Mouse (Mus musculus): ENCODE measurements around the gene Hist1h2bk. TPM values are rescaled to one million over a fixed set of nuclear protein-coding genes. Genes with fewer than 3 reads are reported as not detected.
"Not testable (repeated sequence)": the region's sequence is repeated elsewhere in the genome, so short reads cannot be mapped to it uniquely, and the experiment has no call there.

Gene Hist1h2bk
- polyA plus RNA-seq, 1 experiment from 2014 or later = 14.1 TPM

DNA sequence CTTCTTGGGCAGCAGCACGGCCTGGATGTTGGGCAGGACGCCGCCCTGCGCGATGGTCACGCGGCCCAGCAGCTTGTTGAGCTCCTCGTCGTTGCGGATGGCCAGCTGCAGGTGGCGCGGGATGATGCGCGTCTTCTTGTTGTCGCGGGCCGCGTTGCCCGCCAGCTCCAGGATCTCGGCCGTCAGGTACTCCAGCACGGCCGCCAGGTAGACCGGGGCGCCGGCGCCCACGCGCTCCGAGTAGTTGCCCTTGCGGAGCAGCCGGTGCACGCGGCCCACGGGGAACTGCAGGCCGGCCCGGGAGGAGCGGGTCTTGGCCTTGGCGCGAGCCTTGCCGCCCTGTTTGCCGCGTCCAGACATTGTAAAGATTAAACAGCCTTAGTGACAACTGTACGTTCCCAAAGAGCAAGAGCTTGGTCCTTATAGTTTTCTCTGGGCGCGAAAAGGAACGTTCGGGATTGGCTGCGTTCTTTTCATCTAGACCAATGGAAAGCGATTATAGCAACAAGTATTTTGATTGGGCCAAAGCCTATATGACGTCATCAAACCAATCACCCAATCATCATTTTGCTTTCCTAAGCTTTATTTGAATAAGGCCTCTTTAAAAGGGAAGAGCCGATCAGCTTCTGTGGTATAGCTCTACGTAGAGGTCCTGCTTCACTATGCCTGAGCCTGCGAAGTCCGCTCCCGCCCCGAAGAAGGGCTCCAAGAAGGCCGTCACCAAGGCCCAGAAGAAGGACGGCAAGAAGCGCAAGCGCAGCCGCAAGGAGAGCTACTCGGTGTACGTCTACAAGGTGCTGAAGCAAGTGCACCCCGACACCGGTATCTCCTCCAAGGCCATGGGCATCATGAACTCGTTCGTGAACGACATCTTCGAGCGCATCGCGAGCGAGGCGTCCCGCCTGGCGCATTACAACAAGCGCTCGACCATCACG is 7.2 kb downstream of the Hist1h2bk start, which contains the start of the genes Hist1h2ag and Hist1h2bj:
TSS of gene Hist1h2ag (minus strand) at position 377 of the 935 bp plus-strand sequence.
TSS of gene Hist1h2bj (plus strand) at position 647 of the 935 bp plus-strand sequence.
- peak; percentile 93 for ATAC-seq (ENCODE audit: low FRiP score, low TSS enrichment)
- 0% methylated on average over 32 of the region's 80 CpGs for WGBS

GRCm38 (mm10) chr13:22043503-22044431 is 8.1 kb downstream of the Hist1h2bk start:
- Histone ChIP-seq H3K9ac (ENCODE audit: low read depth, low read length) (peak overlapping the region; percentile 69), H3K4me2 (replicated peaks; ENCODE audit: low read depth, low read length) (peak overlapping the region; percentile 41), H3K4me1 (ENCODE audit: control insufficient read depth, insufficient read depth, low read length) (peaks cover 12% of the 10 kb centered on the region), H3K4me3 (ENCODE audit: low read length) (peak overlapping the region; percentile 39), H3K9me3 (ENCODE audit: control insufficient read depth, low read length) (no peaks in the 10 kb centered on the region), H3K27ac (ENCODE audit: low read depth, low read length) (peak overlapping the region; percentile 53), H3K36me3 (ENCODE audit: control insufficient read depth, insufficient read depth, low read length) (no peaks in the 10 kb centered on the region), H3K27me3 (ENCODE audit: control insufficient read depth, insufficient read depth, low read length) (no peaks in the 10 kb centered on the region)
- WGBS = 1% methylated on average over 10 of the region's 14 CpGs
- ATAC-seq (ENCODE audit: low FRiP score, low TSS enrichment) = peak; percentile 11; the same call in 1 of the 2 replicates

More for the DNA sequence above, 7.2 kb downstream of the Hist1h2bk start, which contains the start of the genes Hist1h2ag and Hist1h2bj:
- not testable (repeated sequence) for H3K27me3 ChIP-seq (ENCODE audit: control insufficient read depth, insufficient read depth, low read length); H3K9me3 ChIP-seq (ENCODE audit: control insufficient read depth, low read length); H3K36me3 ChIP-seq (ENCODE audit: control insufficient read depth, insufficient read depth, low read length)
- Histone ChIP-seq H3K27ac (ENCODE audit: low read depth, low read length) (peak within 1 kb of the TSS; percentile 98), H3K4me2 (replicated peaks; ENCODE audit: low read depth, low read length) (peak within 1 kb of the TSS; percentile 72), H3K4me3 (ENCODE audit: low read length) (peak within 1 kb of the TSS; percentile 45), H3K9ac (ENCODE audit: low read depth, low read length) (peak within 1 kb of the TSS; percentile 73), H3K4me1 (ENCODE audit: control insufficient read depth, insufficient read depth, low read length) (peaks cover 12% of the 10 kb centered on the region)

- H3K27ac ChIP-seq (ENCODE audit: low read depth, low read length) = peak overlapping the region; percentile 53; the same call in 1 of the 2 replicates
Observed at GRCm38 (mm10) chr13:22044432-22045155, 8.9 kb downstream of the Hist1h2bk start.

DNA sequence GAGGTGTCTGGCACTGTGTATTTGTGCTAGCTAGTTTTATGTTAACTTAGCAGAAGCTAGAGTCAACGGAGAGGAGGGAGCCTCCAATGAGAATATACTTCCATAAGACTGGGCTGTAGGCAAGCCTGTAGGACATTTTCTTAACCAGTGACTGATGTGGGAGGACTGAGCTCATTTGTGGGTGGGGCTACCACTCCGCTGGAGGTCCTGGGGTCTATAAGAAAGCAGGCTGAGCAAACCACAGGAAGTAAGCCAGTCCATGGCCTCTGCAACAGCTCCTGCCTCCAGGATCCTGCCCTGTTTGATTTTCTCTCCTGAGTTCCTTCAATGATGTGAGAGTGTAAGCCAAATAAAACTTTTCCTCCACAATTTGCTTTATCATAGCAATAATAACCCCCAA is 9.6 kb downstream of the Hist1h2bk start:
- Histone ChIP-seq H3K27me3 (ENCODE audit: control insufficient read depth, insufficient read depth, low read length) (no peaks in the 10 kb centered on the region), H3K4me1 (ENCODE audit: control insufficient read depth, insufficient read depth, low read length) (peaks cover 7% of the 10 kb centered on the region), H3K27ac (ENCODE audit: low read depth, low read length) (no peak overlapping the region), H3K9me3 (ENCODE audit: control insufficient read depth, low read length) (no peaks in the 10 kb centered on the region), H3K36me3 (ENCODE audit: control insufficient read depth, insufficient read depth, low read length) (no peaks in the 10 kb centered on the region), H3K4me2 (replicated peaks; ENCODE audit: low read depth, low read length) (no peak overlapping the region), H3K4me3 (ENCODE audit: low read length) (no peak overlapping the region), H3K9ac (ENCODE audit: low read depth, low read length) (no peak overlapping the region)
- WGBS = 63% methylated on average over 2 of the region's 2 CpGs
- ATAC-seq (ENCODE audit: low FRiP score, low TSS enrichment) = no peak

More at GRCm38 (mm10) chr13:22044432-22045155, 8.9 kb downstream of the Hist1h2bk start:
- Histone ChIP-seq H3K27me3 (ENCODE audit: control insufficient read depth, insufficient read depth, low read length) (no peaks in the 10 kb centered on the region), H3K4me3 (ENCODE audit: low read length) (peak overlapping the region; percentile 39), H3K36me3 (ENCODE audit: control insufficient read depth, insufficient read depth, low read length) (no peaks in the 10 kb centered on the region), H3K9ac (ENCODE audit: low read depth, low read length) (peak overlapping the region; percentile 69), H3K4me1 (ENCODE audit: control insufficient read depth, insufficient read depth, low read length) (peaks cover 12% of the 10 kb centered on the region), H3K9me3 (ENCODE audit: control insufficient read depth, low read length) (no peaks in the 10 kb centered on the region), H3K4me2 (replicated peaks; ENCODE audit: low read depth, low read length) (peak overlapping the region; percentile 41; the same call in 1 of the 2 replicates)
- ATAC-seq (ENCODE audit: low FRiP score, low TSS enrichment) = no peak
- 94% methylated on average over 6 of the region's 6 CpGs for WGBS

GRCm38 (mm10) chr13:22049041-22049440 is 13.4 kb downstream of the Hist1h2bk start:
- ATAC-seq (ENCODE audit: low FRiP score, low TSS enrichment) = no peak
- WGBS = 80% methylated on average over 2 of the region's 2 CpGs
- Histone ChIP-seq H3K27ac (ENCODE audit: low read depth, low read length) (no peak overlapping the region), H3K4me3 (ENCODE audit: low read length) (no peak overlapping the region), H3K4me1 (ENCODE audit: control insufficient read depth, insufficient read depth, low read length) (no peaks in the 10 kb centered on the region), H3K27me3 (ENCODE audit: control insufficient read depth, insufficient read depth, low read length) (no peaks in the 10 kb centered on the region), H3K36me3 (ENCODE audit: control insufficient read depth, insufficient read depth, low read length) (no peaks in the 10 kb centered on the region), H3K9ac (ENCODE audit: low read depth, low read length) (no peak overlapping the region), H3K9me3 (ENCODE audit: control insufficient read depth, low read length) (no peaks in the 10 kb centered on the region), H3K4me2 (replicated peaks; ENCODE audit: low read depth, low read length) (no peak overlapping the region)

DNA sequence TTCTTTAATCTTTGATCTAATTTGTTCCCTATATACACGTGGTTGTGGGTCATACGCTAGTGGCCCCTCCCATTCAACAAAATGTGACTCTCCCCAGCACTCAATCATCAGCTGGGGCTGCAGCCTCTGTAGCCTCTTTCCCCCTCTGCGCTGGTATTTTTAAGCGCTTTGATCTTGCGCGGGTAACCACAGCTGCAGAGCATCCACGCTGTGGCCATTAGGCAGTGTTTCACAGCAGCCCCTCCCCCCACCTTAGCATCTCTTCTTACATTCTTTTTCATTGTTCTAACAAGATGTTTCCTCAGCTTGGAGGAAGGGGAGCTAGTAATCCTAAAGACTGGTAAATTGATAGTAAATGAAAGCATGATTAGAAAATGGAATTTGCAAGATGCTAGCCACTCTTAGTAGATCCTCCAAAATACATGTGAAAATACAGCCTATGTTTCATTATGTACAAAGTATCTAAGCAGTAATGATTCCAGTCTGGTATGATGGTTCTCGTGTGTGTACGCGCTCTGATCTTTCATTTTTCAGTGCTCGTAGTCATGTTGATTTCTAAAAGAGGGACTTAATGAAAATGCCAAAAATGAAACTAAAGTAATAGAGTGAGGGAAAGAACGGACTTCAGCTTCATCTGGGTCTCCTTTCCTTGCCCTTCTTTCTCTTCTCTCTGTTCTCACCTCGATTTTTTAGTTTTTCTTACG is 14.2 kb downstream of the Hist1h2bk start:
- no peaks in the 10 kb centered on the region for H3K9me3 ChIP-seq (ENCODE audit: control insufficient read depth, low read length)
- WGBS = 2% methylated on average over 14 of the region's 14 CpGs
- peak overlapping the region; percentile 47; the same call in 1 of the 2 replicates for H3K9ac ChIP-seq (ENCODE audit: low read depth, low read length)
- ATAC-seq (ENCODE audit: low FRiP score, low TSS enrichment) = peak; percentile 71
- H3K4me3 ChIP-seq (ENCODE audit: low read length) = peak overlapping the region; percentile 38
- no peaks in the 10 kb centered on the region for H3K27me3 ChIP-seq (ENCODE audit: control insufficient read depth, insufficient read depth, low read length)
- no peaks in the 10 kb centered on the region for H3K4me1 ChIP-seq (ENCODE audit: control insufficient read depth, insufficient read depth, low read length)
- no peaks in the 10 kb centered on the region for H3K36me3 ChIP-seq (ENCODE audit: control insufficient read depth, insufficient read depth, low read length)
- H3K27ac ChIP-seq (ENCODE audit: low read depth, low read length) = peak overlapping the region; percentile 77
- H3K4me2 ChIP-seq (replicated peaks; ENCODE audit: low read depth, low read length) = peak overlapping the region; percentile 64

- peak overlapping the region; percentile 64 for H3K4me2 ChIP-seq (replicated peaks; ENCODE audit: low read depth, low read length)
- H3K9me3 ChIP-seq (ENCODE audit: control insufficient read depth, low read length) = no peaks in the 10 kb centered on the region
- peak; percentile 94 for ATAC-seq (ENCODE audit: low FRiP score, low TSS enrichment)
- H3K27me3 ChIP-seq (ENCODE audit: control insufficient read depth, insufficient read depth, low read length) = no peaks in the 10 kb centered on the region
- H3K36me3 ChIP-seq (ENCODE audit: control insufficient read depth, insufficient read depth, low read length) = no peaks in the 10 kb centered on the region
- peak overlapping the region; percentile 38 for H3K4me3 ChIP-seq (ENCODE audit: low read length)
- peak overlapping the region; percentile 47; the same call in 1 of the 2 replicates for H3K9ac ChIP-seq (ENCODE audit: low read depth, low read length)
- WGBS = under 1% methylated on average over 52 of the region's 52 CpGs
- peak overlapping the region; percentile 77 for H3K27ac ChIP-seq (ENCODE audit: low read depth, low read length)
- H3K4me1 ChIP-seq (ENCODE audit: control insufficient read depth, insufficient read depth, low read length) = no peaks in the 10 kb centered on the region
Observed at GRCm38 (mm10) chr13:22050591-22051522, 15.2 kb downstream of the Hist1h2bk start.
